Mouse (Mus musculus) stomach, postnatal 0 days (tissue): ENCODE results near the gene Olfr114.

Source experiments
- CTCF ChIP-seq: IDR thresholded peaks from 2 replicates; pipeline ENCODE4 v1.5.1; 2016; ENCODE audit warnings: antibody characterized with exemption, low read depth, mild to moderate bottlenecking, moderate library complexity
- EP300 ChIP-seq: optimal IDR thresholded peaks from 2 replicates; pipeline ENCODE3; 2016; ENCODE audit warnings: antibody characterized with exemption

- no peak for TF ChIP-seq CTCF
- TF ChIP-seq EP300, result no peak
Observed at GRCm38 (mm10) chr17:37627009-37627408, 34.5 kb upstream of the Olfr114 start, which contains the start of the genes Olfr115 and Olfr116.
